Mouse (Mus musculus): ENCODE measurements around the gene Six2.

Gene Six2

DNA sequence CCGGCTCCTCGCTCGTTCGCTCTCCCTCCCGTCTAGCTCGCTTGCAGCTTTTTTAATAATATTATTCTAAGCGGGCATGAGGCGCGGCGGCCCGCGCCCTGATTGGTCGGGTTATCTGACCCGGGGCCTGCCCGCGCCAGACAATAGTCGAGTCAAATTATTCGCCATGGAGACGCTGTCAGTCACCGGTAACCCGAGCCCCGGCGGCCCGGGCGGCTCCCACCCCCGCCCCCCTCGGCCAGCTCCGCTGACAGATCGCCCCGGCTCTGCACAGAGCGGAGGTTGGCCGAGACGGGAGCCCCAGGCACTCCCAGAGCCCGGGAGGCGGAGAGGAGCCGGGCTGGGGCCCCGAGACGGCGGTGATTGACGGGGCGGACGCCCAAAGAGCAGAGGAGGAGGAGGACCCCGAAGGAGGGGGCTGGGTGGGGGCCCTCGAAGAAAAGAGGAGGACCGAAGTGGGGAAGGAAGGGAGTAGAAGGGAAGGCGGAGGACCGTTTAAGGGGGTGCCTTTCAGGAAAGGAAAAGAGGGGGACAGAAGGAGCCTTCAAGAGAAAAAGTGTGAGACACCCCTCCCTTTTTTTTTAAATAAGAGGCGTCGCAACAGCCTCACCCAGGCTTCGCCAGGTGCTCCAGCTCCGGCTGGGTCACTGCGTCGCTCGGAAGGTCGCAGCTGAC lies at the start of gene Six2:
Six2 (minus strand) TSS at position 39 of the 675 bp plus-strand sequence.
- no peak for DNase-seq

DNA sequence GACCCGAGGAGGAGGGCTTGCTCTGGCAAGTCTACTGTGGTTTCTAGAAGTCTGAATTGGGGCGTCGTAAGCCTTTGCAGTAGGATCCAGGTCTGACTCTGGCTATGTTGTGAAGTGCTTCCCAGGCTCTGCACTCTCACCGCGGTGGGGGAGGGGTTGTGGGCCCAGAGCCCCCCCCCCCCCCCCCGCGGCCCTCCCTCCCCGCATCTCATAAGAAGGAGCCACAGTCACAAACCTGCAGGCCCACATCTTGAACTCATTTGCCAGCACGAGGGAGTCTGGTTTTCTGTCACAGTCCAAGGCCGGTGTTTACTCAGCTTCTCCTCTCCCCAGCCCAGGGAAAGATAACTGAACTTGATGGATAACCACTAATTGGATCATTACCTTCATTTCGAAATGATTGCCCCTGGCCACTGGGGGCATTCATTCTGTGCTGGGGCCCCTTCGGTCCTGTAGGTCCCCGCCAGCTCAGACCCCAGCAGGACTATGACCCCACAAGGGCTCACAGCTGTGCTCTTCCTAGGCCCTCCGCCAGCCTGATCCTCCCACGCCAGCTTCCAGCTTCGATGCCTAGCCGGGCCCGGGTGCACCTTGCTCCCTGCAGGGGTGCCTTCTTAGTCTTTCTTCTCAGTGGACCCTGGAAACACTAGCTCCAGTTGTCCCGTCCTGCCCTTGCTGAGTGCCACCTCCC lies 49.2 kb upstream of the Six2 start:
- DNase-seq = no peak

- no peak for DNase-seq
Measured at GRCm38 (mm10) chr17:85731329-85731728, 43.3 kb upstream of the Six2 start.

GRCm38 (mm10) chr17:85730231-85731015 lies 42.3 kb upstream of the Six2 start:
- no peak for DNase-seq

GRCm38 (mm10) chr17:85728071-85728718 lies 40.1 kb upstream of the Six2 start:
- no peak for DNase-seq

- DNase-seq = no peak
Measured at GRCm38 (mm10) chr17:85725988-85726387, 37.9 kb upstream of the Six2 start.

- no peak for DNase-seq
Measured at GRCm38 (mm10) chr17:85723166-85723565, 35.1 kb upstream of the Six2 start.

GRCm38 (mm10) chr17:85717266-85717665 lies 29.2 kb upstream of the Six2 start:
- DNase-seq = no peak

DNA sequence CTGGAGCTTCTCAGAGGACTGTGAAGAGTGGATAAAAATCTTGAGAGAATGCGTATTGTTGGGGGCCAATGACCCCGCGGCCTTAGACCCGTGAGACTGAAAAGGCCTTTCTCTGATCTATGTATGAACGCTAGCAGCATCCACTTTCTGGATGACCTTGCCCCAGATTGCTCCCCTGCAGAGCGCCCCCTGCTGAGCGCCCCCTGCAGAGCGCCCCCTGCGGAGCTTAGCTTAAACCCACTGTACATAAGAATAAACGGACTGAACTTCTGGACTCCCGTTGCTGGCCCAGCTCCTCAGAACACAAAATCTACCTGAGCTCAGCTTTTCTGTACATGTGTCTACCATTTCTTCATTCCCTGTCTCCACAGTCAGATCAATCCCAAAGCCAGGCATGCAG lies 27.7 kb upstream of the Six2 start:
- DNase-seq = no peak

DNA sequence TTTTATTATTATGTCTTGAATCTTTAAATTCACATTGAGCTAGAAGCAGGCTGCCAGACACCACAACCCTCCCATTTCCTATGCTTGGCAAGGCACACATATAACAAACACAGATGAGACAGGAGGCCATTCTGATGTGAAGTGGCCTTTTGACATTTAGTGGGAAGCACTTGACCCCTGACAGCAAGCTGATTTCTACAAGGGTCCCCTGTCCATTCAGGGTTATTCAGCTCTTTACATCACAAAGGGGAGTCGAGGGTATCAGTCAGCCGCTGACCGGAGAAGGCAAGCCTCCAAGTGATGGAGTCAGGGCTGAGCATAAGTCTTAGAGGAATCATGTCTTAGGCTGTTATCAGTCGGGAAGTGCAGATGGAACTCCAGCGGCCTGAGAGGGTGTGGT lies 26.3 kb upstream of the Six2 start:
- DNase-seq = no peak

GRCm38 (mm10) chr17:85712874-85713273 lies 24.8 kb upstream of the Six2 start:
- DNase-seq = no peak

- no peak for DNase-seq
Measured at GRCm38 (mm10) chr17:85704369-85705260, 16.5 kb upstream of the Six2 start.

- no peak for DNase-seq
Measured at GRCm38 (mm10) chr17:85700028-85700427, 12.0 kb upstream of the Six2 start.

GRCm38 (mm10) chr17:85698643-85699042 lies 10.6 kb upstream of the Six2 start:
- DNase-seq = no peak

GRCm38 (mm10) chr17:85697976-85698375 lies 9.9 kb upstream of the Six2 start:
- DNase-seq = no peak

- no peak for DNase-seq
Measured at GRCm38 (mm10) chr17:85694499-85694898, 6.4 kb upstream of the Six2 start.

GRCm38 (mm10) chr17:85693101-85693500 lies 5.0 kb upstream of the Six2 start:
- DNase-seq = no peak

GRCm38 (mm10) chr17:85692594-85692993 lies 4.5 kb upstream of the Six2 start:
- DNase-seq = no peak

- no peak for DNase-seq
Measured at GRCm38 (mm10) chr17:85691701-85692536, 3.8 kb upstream of the Six2 start.

DNA sequence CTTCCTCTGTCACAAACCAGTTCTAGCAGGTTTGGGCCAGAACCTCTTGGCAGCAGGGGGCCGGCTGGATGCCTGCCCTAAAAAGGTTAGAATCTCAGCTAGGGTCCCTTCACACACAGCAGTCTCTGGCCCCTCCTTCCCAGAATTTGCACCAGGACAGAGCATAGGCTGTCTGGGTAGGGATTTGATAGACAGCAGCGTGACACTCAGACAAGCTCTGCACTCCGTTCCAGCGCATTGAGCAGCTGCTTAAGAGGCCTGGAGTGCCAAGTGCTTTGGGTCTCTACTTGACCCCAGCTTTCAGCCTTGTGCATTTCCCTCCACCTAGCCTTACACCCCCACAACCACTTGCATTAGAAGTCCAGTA lies 2.9 kb upstream of the Six2 start:
- no peak for DNase-seq

DNA sequence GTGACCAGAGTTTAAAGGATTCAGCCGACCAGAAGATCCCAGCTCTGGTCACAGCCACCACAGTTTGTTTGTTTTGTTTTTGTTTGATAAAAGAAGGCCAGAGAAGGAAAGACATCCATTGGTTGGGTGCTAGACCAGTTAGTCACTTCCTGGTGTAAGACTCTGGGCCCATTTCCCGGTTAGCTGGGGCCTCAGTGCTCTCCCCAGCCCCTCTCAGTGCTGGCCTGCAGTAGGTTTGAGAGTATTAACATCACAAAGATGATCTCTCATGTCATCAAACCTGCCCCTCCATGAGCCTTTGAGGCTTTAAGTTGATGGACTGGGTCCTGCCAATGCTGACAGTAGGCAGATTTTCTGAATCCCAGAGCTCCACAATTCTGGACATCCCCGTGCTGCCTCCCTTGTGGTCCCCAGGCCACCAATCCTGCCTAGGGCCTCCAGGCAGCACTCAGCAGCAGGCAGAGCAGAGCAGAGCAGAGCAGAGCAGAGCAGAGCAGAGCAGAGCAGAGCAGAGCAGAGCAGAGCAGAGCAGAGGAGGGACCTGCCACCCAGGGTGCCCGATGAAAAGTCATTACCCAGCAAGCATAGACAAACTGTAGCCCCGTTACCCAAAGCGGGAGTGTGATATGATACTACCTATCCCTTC lies 2.4 kb upstream of the Six2 start:
- DNase-seq = no peak

Measured in cerebellum, adult 9-10 months (tissue).